Mouse (Mus musculus): Measurements from ENCODE around the gene Dbil5.

Dbil5 gene

DNA sequence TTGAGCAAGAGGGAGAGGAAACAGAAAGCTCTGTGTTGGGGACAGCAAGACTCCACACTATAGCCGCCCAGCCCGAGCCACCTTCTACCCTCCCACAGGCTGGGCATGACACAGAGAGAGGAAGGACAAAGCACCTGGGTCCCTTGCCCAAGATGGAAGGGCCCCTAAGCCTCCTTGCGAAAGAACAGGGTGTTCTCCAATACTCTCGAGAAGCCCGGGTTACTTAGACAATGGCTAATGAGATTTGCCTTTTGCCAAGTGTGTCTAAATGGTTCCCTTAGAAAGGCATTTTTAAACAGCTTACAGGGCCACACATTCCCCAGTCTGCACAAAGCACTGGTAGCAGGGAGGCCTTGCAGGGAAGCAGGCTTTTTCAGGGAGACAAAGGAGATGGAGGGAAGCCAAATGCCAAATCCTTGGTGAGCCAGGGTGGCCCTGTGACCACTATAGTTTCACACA lies 50.6 kb downstream of the Dbil5 start:
- DNase-seq (ENCODE audit: extremely low read depth, insufficient read length, low spot score): no peak

All from 3134 (cell line).